Mouse (Mus musculus): ENCODE measurements at regions not wholly inside any gene's neighbourhood (a gene's known extent, or its start where the extent isn't known, plus 50 kb on each side); places are given as distances from the start of the nearest gene placed in this dataset.

GRCm38 (mm10) chr5:75880088-75880684, 98.1 kb downstream of the Kdr start:
- TF ChIP-seq GATA1 (IDR thresholded peaks at IDR 0.05; ENCODE audit: low read length), result no peak

- no peak for TF ChIP-seq GATA1 (IDR thresholded peaks at IDR 0.05; ENCODE audit: low read length)
Observed at GRCm38 (mm10) chr5:75878361-75878760, 99.9 kb downstream of the Kdr start.

GRCm38 (mm10) chr5:75877609-75877971, 100.7 kb downstream of the Kdr start:
- no peak for TF ChIP-seq GATA1 (IDR thresholded peaks at IDR 0.05; ENCODE audit: low read length)

GRCm38 (mm10) chr5:75876871-75877608, 101.2 kb downstream of the Kdr start:
- no peak for TF ChIP-seq GATA1 (IDR thresholded peaks at IDR 0.05; ENCODE audit: low read length)

- no peak for TF ChIP-seq GATA1 (IDR thresholded peaks at IDR 0.05; ENCODE audit: low read length)
Observed at GRCm38 (mm10) chr5:75871120-75871519, 107.1 kb downstream of the Kdr start.

GRCm38 (mm10) chr5:75870666-75871065, 107.6 kb downstream of the Kdr start:
- no peak for TF ChIP-seq GATA1 (IDR thresholded peaks at IDR 0.05; ENCODE audit: low read length)

GRCm38 (mm10) chr5:75869535-75869934, 108.7 kb downstream of the Kdr start:
- TF ChIP-seq GATA1 (IDR thresholded peaks at IDR 0.05; ENCODE audit: low read length), result no peak

- no peak for TF ChIP-seq GATA1 (IDR thresholded peaks at IDR 0.05; ENCODE audit: low read length)
Observed at GRCm38 (mm10) chr5:75865096-75865495, 113.2 kb downstream of the Kdr start.

- no peak for TF ChIP-seq GATA1 (IDR thresholded peaks at IDR 0.05; ENCODE audit: low read length)
Observed at GRCm38 (mm10) chr5:75863358-75863757, 114.9 kb downstream of the Kdr start.

- no peak for TF ChIP-seq GATA1 (IDR thresholded peaks at IDR 0.05; ENCODE audit: low read length)
Observed at GRCm38 (mm10) chr5:75862630-75862991, 115.6 kb downstream of the Kdr start.

- TF ChIP-seq GATA1 (IDR thresholded peaks at IDR 0.05; ENCODE audit: low read length), result no peak
Observed at GRCm38 (mm10) chr5:75861916-75862629, 116.2 kb downstream of the Kdr start.

- no peak for TF ChIP-seq GATA1 (IDR thresholded peaks at IDR 0.05; ENCODE audit: low read length)
Observed at GRCm38 (mm10) chr5:75859316-75859836, 118.9 kb downstream of the Kdr start.

GRCm38 (mm10) chr5:75850855-75851254, 127.4 kb downstream of the Kdr start:
- TF ChIP-seq GATA1 (IDR thresholded peaks at IDR 0.05; ENCODE audit: low read length), result no peak

- no peak for TF ChIP-seq GATA1 (IDR thresholded peaks at IDR 0.05; ENCODE audit: low read length)
Observed at GRCm38 (mm10) chr5:75847966-75848365, 130.3 kb downstream of the Kdr start.

- TF ChIP-seq GATA1 (IDR thresholded peaks at IDR 0.05; ENCODE audit: low read length), result no peak
Observed at GRCm38 (mm10) chr5:75847341-75847740, 130.9 kb downstream of the Kdr start.

- no peak for TF ChIP-seq GATA1 (IDR thresholded peaks at IDR 0.05; ENCODE audit: low read length)
Observed at GRCm38 (mm10) chr5:75846016-75846415, 132.2 kb downstream of the Kdr start.
